Mouse (Mus musculus) heart, postnatal 25 days (tissue): ENCODE data around the gene Tenm3. TPM values are rescaled to one million over a fixed set of nuclear protein-coding genes. Genes with fewer than 3 reads are reported as not detected.

Experiments used
- DNase-seq: peaks from one replicate; pipeline ENCODE4 v3.0.0; 2022; ENCODE audit warnings: low spot score
- intact Hi-C: fragments of 180-260 bp; cut with DNase I; formaldehyde crosslinking; loops from one replicate; pipeline ENCODE4 v1.15.1; 2025
- total RNA-seq, 2 experiments: library from RNA; stranded (reverse); gene quantifications; 2 replicates each; pipeline ENCODE4 v1.2.3; 2021

Gene Tenm3
- total RNA-seq: 1 to 10 TPM; 3.4 to 4.1 TPM

DNA sequence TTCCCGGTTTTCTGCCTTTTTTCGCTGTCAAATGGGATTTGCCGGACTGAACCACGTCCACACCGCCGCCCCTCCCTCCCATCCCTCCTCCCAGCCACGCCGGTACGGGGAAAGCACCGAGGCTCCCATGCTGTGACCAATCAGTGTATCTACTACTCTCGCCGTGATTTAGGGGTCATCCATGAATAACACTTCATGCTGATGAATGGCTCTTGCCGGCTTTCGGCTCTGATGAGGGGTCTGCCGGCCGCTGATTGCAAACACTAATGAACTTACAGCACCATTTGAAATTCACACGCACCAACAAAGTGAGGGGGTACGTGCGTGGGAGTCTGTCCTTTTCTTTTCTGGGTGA is at the start of gene Tenm3:
TSS of gene Tenm3 (minus strand) at position 21 of the 355 bp plus-strand sequence.
- no peak for DNase-seq
- intact Hi-C loops: no loop called here

DNA sequence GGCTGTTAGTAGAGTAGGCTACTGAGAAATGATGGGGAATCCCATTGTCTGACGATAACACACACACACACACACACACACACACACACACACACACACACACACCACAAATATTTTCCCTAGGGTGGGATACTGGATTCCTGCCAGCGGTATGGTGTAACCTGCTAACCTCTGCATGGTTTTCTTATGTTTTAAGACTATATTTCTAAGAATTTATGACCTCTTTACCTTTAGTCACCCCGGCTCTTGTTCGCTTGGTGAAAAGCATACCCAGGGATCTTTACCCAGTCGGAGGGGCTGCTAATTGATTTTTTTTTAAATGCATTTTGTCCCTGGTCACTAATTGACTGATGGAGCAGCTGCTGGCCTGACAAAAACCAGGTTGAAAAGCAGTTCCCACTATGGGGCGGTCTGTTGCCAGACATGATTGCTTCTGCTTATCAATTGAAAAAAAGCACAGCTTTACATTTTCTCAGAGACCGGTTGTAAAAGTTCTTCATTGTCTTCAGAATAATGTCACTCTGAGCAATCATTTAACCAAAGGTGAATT is 46.5 kb upstream of the Tenm3 start:
- DNase-seq: no peak
- intact Hi-C loops: no loop called here

DNA sequence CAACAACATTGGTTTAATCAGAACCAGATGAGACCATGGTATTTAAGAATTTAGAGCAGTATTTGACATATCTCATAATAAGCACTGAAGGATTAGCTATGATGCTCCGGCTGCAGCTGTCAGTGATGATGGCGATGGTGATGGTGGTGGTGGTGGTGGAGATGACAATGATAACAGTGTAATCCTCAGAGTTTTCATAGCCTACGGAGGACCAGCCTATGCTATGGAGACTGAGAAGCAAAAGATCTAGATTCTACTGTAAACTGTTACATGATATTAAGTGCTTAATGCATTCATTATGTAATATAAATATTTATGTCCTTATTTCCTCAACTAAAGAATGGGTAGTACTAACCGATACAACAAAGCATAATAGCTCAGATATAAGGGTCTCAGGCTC is 40.5 kb upstream of the Tenm3 start:
- DNase-seq: no peak
- intact Hi-C loops: no loop called here

DNA sequence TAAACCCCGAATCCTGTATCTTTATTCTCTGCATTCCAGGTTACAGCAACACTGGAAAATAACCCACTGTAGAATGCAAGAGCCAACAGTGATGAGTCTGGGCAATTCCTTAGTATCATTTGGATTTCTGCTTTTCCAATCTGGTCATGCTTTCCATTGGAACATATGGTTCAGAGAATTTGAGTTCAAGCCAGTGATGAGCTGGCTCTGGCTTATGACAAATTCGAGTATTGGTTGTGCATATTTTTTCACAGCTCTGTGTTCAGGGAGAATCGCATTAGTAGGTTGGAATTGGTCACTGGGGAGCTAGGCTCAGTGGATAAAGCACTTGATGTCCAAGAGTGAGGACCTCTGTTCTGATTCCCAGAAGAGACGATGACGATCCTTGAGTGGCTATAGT is 36.8 kb upstream of the Tenm3 start:
- no peak for DNase-seq
- intact Hi-C loops: no loop called here

DNA sequence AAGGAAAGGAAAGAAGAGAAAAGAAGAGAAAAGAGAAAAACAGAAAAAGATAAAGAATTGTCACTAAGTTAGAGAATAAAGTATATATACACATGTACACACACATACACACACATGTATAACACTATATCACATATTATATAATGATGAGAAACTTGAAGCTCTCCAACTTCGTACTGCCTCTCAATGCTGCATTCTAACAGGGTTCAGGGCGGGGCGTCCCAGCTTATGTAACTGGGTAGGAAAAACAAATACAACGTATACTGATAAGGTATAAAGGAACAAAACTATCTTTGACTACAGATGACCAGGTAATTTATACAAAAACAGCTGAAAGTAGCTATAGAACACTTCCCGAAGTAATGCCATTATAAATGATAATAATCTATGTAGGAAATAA is 22.2 kb upstream of the Tenm3 start:
- intact Hi-C loops: no loop called here

DNA sequence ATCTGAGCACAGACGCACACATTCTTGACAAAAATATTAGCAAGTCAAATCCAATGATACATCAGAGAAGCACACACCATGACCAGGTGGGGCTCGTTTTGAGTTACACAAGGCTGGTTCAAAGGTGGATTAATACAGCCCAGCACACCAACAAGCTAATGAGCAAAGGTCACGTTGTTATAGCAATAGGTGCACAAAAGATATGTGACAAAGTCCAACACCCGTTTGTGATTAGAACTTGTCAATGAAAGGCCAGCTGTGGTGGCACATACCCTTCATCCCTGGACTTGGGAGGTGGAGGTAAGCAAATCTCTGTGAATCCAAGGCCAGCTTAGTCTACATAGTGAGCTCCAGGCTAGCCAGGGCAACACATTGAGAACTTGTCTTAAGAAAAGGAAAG is 21.7 kb upstream of the Tenm3 start:
- no peak for DNase-seq
- intact Hi-C loops: no loop called here

More for the DNA sequence above, 22.2 kb upstream of the Tenm3 start:
- no peak for DNase-seq

DNA sequence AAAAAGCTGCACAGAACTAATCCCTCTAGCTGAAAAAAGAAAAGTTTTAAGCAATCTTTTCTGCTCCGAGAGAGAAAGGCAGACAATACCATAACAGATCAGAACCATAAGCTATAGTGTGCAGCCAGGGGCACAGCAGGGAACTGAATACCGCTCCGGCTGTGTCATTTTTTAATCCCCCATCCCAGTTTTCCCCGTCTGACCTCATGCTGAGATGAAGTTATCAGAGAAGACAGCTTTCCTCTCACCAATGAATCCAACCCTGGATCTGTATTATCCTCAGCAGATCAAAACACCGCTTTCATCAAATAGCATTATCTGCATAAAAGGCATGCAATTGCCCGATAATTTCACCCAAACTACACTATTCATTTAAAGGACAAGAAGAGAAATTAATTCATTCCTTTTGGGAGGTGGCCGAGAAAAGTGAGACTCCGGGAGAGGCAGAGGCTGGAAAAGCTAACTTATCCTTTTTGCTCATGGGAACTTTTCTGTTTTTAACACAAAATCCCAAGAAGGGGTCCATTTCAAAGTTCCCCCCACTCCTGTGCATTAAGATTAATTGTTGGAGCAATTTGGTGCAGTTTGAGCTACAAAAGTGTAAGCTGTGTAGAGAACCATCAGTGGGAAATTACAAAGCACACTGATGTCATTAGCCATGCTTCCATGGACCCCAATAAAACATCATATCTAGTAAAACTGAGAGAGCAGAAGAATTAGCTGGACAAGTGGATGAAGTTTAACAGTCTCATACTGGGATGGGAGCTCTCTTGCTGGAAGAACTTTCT is 6.7 kb upstream of the Tenm3 start:
- intact Hi-C loops: no loop called here
- no peak for DNase-seq

DNA sequence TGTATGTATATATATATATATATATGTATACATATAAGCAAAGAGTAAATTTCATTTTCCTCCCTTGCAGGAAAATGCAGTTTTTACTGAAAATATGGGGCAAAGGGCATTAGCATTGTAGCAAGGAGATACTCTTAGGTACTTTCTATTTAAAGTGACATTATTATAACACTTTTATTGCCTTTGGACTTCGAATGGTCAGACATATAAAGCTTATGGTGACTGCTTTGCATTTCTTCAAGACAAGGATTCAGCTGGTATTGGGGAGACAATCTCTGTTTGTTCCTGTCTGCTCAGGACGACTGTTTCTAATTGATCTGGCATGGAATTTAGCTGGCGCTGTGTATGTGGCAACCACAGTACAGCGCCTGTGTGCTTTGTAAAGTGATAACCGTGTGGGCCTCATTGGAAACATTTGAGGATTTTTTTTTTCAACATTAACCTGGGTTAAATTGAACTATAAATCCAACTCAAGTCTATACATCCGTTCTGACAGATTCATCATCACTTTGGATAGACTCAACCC is 5.4 kb upstream of the Tenm3 start:
- no peak for DNase-seq
- intact Hi-C loops: no loop called here

DNA sequence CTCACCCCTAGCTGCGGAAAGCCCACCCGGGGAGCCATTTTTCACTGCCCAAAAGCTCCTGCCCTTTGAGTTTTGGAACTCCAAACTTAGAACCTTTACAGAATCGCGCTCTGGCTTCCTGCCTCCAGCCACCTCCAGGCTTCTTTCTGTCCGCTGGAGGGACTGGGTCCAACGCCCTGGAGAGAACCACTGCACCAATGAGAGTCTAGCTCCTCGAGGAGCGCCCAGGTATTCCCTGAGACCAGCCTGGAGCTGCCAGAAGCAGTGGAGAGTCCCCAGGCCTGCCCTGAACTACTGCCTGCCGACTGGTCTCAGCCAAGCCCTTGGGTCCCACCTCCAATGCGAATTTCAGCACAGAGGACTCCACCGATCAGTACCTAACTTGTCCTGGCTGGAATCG is 1.2 kb upstream of the Tenm3 start:
- intact Hi-C loops: no loop called here

DNA sequence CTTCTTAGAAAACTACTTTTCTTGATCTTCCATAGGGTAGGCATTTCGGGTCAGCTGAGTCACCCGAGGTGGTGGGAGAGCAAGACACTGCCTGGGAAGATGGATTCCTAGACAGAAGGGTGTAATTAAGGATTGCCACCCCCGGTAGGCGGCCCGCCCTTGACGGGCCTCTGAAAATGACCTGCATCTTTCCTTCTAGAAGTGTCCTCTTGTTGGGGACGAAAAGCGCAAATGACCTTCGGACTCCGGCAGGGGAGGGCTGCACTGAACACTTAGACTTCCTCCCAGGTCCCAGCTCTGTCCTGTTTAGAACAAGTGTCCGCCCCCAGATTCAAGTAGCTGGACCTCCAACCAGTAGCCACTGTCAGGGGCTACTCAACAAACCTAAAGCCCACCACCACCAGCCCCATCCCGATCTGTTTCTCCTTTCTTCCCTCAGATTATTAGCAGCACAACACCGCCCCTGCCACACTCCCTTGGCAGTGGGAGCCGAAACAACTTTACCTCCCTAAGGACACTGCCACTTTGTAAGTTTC is 687 bp upstream of the Tenm3 start:
- no peak for DNase-seq
- intact Hi-C loops: no loop called here

More for the DNA sequence above, 1.2 kb upstream of the Tenm3 start:
- DNase-seq: no peak

DNA sequence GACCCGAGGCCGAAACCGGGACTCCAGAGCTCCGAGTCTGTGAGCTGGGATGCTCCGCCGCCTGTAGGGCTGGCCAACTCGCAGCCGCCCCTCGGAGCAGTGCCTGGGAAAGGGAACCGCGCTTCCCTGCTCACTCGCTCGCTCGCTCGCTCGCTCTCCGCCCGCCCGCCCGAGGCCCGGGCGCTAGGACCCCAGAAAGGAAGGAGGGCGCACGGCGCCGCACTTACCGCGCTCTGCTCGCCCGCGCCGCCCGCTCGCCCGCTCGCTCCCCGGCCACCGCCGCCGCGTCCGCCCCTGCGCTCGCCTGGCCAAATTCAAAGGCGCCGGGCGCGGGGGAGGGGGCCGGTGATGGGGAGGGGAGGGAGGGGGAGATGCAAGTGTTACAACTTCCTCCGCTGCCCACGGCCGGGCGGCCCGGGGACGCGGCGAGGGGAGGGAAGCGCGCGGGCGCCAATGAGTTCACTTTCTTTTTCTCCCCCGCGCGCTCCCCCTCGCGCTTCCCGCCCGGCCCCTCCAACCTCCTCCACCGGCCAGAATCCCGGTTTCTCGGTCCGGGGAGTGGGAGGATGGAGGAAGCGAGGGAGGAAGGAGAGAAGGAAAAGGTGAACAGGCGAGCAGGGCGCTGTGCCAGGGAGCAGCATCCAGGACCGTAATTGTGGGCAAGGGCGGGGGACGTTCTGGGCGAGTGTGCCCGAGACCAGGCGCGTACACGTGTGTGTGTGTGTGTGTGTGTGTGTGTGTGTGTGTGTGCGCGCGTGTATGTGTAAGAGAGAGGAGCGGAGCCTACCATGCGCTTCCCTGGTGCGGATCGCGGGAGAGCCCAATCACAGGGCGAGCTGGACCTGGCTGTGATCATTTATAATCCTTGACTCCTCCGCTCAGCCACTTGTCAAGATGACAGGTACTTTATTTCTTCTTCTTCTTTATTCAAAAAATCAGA is 490 bp downstream of the Tenm3 start:
- no peak for DNase-seq
- intact Hi-C loops: no loop called here

DNA sequence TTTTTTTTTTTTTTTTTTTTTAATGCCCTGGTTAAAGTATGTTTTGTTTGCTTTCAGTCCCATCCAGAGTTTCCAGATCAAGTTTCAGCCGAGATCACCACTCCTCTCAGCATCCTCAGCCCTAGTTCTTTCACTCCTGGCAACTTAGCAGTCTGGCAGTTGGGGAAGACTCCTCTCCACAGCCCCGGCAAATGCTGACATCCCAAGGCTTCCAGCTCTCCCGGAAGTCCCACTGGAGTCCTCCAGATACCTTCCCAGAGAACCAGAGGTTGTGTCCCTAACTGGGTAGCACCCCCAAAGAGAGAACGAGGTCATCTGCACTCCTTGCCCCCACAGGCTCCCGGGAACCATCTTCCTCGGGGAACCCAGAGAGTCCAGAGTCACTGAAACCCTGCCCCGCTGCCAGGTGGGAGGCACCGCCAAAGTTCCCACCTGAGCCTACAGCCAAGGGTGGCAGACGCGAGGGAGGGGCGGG is 1.2 kb downstream of the Tenm3 start:
- DNase-seq: no peak
- intact Hi-C loops: no loop called here

DNA sequence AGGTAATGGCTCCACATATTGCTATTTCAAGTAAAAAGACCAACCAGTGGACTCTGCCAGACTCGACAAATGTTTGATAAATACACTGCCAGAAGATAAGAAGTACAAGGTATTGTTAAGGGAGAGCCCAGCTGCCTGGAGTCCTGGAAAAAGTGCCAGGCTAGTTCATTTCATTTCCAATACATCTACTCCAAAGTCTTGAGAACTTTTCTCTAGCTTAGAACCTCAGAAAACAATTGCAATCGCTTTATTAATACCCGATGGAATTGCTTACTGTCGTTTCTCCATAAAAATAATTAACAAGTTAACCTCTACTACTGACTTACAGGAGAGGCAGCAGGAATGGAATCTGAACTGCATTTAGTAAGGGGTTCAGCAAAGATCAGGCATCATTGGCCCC is 1.7 kb downstream of the Tenm3 start:
- no peak for DNase-seq
- intact Hi-C loops: no loop called here

DNA sequence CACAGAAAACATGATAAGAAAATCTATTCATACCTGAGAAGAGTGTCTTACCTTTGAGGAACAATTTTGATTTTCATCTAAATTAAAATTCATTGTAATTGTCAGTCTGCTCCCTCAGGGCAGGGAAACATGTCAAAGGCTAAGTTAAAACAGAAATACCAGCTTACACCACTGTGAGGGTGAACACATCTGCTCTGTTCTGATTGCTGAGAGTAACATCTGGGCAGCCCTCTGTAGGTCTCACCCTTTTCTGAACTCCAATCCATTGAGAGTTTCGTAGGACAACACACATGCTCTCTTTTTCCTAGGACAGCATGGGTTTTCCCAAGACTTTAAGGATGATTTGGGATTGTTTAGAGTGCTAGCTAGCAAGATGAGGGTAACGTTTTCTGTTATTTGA is 8.0 kb downstream of the Tenm3 start:
- intact Hi-C loops: no loop called here
- DNase-seq: no peak

DNA sequence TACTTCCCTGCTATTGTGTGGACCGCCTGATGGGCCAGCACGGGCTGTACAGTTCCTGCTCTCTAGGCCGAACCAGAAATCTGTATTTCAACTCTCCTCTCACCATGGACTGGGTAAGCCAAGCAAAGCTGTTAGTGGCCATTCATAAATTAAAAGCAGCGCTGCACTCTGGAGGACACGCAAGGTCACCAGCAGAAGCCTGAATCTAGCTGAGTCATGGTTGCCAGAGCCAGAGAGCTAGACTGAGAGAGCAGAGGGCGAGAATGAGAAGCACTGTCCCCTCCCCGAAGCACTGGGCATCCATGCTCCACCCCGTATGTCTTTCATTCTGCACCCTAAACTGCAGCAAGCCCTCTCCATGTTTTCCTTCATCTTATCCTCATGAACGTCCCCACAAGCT is 16.3 kb downstream of the Tenm3 start:
- DNase-seq: no peak
- intact Hi-C loops: no loop called here

DNA sequence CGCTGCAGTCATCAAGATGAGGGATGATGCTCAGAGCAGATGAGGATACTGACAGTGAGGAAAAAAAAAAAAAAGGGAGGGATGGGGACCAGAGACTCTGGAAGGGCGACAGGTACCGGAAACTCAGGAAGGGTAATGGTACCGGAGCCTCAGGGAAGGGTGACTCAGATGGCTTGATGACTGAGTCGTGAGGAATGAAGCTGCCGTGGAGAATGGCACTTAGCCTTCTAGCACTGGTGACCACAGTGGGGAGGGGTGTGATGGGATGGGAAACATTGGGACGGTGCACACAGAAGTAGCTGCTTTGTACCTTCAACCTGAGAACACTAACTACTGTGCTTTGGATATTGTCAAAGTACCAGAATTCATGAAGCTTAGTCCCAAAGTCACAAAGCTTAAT is 18.1 kb downstream of the Tenm3 start:
- intact Hi-C loops: no loop called here
- no peak for DNase-seq

DNA sequence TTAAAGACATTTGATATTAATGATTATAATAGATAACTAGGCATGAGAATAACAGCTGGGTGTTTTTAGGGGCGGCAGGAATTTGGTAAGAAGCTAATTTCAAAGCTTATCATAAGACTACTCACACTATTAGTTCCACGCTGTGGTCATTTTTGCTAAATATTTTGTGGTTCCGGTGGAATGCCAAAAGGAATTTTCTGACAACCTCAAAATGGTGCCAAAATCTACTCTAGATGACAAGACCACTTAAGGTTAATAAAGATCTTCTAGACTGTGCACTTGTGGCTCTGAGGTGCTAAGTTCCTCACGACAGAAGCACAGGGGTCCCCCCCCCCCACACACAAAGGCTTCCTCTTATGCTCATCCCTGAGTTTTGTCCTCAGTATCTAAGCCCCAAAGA is 21.5 kb downstream of the Tenm3 start:
- DNase-seq: no peak
- intact Hi-C loops: no loop called here

DNA sequence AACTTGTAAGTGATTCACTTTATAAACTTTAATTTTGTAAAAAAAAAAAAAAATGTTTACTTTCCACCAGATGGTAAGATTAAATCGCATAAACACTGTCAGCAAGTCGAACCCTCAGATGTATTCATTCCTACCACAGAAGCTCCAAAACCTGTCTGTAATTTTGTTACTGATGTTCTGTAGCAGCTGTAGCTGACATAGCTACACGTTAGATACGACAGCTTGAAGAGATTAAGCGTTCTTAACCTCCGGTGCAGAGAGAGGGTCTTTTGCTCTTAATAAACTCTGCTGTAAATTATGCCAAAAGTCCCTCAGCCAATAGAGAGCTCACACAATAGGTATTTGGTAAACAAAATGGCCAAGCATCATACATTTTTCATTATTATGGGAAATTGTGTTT is 23.8 kb downstream of the Tenm3 start:
- intact Hi-C loops: no loop called here
- no peak for DNase-seq

DNA sequence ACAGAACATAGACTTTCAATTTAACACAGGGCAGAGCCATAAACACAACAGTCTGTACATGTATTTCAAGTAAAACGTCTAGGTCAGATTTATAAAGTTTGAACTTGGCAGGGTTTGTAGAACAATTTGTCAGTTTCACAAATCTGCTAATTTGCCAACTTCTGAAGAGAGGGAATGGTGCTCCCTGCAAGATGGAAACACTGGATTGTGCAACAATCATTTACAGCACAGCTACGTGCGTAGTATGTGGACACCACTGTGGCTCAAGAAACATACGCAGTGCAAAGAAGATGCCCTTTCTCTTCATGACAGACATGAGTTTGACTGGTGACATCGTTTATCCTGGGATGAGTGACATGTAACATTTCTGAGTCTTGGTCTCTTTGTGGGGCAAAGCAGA is 24.4 kb downstream of the Tenm3 start:
- DNase-seq: no peak
- intact Hi-C loops: no loop called here

DNA sequence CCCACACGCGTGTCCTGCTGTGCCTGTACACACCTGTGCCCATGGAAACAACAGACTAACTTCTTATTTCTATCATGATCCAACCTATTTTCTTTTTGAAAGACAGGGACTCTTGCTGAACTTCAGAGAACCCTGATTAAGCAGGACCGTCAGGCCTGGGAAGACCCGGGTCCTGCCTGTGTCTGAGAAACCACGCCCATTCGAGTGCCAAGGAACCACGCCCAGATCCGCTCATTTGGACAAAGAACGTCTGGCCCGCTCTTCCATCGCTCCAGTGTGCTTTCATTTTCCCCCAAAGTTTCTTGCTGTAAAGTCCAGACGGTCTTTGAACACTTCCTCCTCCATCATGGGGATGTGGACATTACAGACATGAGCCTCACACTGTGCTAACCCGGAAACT is 26.8 kb downstream of the Tenm3 start:
- DNase-seq: no peak
- intact Hi-C loops: no loop called here
